Mouse (Mus musculus) heart, adult 9 months (tissue): ENCODE measurements around the gene Zcchc2.

ENCODE experiments used
- DNase-seq, 2 experiments: peaks; one replicate each; pipeline ENCODE4 v3.0.0; 2022; ENCODE audit warnings: low spot score in 2 of 2

Zcchc2 gene

DNA sequence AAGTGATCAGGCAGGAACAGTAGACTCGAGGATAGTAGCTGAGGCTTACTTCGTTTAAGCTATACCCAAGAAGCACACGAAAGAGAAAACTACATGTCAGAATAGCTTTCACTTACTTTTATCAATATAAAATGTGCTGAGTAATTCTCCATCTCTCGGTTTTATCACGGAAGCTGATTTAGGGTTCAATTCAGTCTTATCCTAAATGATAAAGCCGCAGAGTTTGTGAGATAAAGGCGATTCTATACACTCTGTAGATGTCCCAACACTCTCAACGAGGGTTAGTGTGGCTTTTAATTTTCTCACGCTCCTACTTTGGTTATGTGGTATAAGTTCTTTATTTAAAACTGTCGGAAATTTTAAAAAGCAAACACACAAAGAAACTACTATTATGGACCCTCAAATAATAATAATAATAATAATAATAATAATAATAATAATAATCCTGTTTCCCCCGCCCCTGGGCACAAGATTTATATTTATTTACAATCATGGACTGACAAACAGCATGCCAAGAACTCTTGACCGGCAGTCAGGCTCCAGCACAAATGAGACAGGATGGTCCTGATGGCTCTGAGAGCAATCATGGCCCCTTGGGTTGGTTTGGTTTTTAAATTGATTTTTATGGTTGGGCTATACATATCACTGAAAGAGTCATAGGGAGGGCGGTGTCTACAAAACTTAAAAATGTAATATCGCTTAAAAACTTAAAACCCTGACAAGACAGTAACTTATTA lies 1.1 kb upstream of the Zcchc2 start:
- DNase-seq, result no peak

DNA sequence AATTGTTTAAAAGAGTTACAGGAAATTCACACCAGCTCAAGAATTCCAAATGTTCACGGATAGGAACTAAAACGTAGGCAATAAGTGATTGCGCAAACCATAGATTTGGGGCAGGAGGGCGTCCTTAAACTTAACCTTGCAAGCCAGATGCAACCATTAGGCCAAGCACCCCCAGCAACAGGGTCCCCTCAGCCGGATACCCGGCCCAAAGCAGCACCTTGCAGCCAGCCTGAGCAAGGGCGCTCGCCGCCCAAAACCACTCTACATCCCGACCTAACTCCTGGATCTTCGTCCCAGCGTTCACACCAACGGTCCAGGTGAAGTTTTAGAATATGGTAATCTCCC lies 594 bp upstream of the Zcchc2 start:
- DNase-seq, result peak in 1 of 2 experiments; percentile 45

DNA sequence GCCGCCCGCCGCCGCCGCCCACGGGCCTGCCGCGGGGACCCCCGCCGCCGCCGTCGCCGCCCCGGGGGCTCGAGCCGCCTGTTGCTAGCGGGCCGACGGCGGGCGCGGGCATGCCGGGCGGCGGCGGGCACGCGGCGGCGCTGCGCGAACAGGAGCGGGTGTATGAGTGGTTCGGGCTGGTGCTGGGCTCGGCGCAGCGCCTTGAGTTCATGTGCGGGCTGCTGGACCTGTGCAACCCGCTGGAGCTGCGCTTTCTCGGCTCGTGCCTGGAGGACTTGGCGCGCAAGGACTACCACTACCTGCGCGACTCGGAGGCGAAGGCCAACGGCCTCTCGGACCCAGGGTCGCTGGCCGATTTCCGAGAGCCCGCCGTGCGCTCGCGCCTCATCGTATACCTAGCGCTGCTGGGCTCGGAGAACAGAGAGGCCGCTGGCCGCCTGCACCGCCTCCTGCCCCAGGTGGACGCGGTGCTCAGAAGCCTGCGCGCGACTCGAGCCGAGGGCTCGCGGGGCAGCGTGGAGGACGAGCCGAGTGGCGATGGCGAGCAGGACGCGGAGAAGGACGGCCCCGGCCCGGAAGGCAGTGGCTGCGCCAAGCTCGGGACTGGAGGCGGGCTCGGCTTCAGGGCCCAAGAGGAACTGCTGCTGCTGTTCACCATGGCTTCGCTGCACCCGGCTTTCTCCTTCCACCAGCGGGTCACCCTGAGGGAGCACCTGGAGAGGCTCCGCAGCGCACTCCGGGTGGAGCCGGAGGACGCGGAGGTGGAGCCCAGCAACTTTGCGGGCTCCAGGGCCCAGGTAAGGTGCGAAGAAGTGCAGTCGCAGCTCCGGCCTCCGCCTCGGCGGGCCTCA lies 930 bp downstream of the Zcchc2 start:
- DNase-seq, result peak; percentile 56 to 66

DNA sequence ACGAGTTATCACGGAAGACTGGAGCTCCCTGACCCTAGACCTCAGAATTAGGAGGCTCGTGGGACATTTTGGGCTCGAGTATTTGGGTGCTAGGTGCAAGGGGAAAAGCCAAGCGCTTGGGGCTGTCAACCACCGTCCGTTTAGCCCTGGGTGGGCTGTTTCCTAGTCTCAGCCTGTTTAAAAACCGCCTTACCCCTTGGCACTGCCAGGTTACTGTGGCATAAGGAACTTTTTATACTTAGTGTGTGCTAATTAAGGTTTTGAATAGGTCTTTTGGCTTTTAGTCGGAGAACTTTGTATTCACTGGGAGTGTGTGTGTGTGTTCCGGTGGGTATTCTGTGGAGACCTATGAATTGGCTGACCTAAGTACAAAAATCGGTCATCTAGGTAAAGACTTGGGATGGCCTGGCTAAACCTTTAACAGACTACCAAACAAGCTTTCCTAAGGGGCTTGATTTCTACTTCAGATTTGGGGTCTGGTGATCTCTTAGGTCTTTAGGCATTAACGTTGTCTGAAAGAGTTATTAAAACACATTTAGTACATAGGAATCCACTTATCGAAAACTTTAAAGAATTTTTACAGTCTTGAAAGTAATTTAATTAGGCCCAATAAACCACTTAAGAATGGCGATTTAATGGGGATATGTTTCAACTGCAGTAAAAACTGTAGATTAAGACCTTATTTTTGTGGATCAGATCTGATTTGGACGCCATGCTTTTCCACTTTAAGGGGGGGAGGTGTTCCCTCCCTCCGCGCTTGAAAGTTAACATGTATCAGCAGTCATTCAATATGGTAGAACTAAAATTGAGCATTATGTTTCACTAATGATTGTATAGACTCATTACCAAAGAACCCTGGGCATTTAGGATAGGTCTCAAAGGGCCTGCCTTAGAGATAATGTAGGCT lies 2.0 kb downstream of the Zcchc2 start:
- no peak for DNase-seq

DNA sequence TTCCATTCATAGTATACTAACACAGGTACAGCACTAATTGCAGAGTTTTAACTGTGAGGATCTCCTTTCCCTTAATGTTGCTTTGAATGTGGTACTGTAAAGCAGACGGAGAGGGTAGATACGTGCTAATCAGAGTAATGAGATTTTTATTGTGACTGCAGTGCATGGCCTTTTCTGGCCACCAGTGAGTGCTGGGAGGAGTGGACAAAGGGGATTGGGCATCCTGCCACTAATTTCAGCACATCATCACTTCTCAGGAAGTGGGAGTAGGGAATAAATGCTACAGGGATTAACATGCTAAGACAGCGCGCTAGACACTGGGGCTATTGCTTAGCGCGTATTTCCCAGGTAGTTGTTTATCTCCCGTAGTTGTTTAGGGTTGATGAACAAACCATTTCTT lies 3.0 kb downstream of the Zcchc2 start:
- peak; percentile 55 to 59 for DNase-seq

DNA sequence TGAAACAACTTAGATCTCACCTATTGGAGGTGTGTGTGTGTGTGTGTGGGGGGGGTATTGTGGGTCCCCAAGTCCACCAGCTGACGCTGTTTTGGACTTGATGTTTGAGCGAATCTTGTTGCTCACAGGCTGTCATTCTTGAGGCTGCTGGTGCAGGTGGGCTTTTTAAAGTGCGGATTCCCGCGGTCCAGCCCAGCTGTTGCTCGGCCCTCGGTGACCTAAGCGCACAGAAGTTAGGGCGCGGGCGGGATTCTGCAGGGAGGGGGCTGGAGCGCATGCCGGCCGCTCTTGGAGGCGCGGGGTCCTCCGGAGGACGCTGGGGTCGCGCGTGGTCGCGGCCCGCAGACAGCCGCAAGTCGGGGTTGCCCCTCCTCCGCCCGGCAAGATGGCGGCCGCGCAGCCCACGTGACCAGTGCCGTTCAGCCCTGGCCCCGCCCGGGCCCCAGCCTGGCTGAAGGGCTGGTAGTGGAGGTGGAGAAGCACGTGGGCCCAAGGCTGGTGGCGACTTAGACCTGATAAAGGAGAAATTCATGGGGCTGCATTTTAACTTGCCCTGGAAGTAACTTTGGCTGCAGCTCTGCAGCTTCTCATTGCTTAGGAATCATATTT lies 3.5 kb downstream of the Zcchc2 start:
- DNase-seq, result peak; percentile 87

DNA sequence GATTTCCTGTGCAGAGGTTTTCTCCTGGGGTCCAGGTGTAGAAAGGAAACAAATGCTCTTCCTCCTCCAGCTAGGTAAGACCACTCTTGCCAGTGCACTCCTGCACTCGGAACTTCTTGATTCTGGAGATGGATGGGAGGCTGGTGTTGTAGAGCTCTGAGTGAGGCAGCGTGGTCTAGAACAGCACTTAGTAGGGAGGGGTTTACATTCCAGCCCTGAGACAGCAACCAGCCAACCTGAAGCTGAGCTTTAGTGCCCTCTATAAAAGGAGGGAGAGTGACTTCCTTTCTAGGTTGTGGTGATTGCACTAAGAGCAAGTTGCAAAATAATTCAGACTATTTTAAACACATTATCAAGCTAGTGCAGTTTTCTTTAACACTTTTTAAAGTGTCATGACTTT lies 5.8 kb downstream of the Zcchc2 start:
- DNase-seq, result no peak

DNA sequence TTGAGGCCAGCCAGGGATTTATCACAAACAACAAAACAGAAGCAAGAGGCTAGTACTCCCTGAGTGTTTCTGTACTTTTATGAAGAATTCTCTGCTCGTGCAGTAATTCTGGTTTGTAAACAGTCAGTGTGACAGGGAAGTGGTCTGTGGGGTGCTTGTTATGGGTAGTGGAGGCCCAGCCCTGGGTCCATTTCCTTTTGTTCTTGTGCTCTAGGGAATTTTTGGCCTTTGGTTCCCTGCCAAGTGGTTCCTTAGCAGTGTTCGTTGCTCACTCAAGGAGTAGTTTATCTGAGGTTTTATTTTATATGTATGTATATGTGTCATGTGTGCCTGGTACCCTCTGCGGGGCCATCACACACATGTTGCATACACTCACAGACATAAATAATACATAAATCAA lies 7.1 kb downstream of the Zcchc2 start:
- DNase-seq, result peak in 1 of 2 experiments; percentile 42

DNA sequence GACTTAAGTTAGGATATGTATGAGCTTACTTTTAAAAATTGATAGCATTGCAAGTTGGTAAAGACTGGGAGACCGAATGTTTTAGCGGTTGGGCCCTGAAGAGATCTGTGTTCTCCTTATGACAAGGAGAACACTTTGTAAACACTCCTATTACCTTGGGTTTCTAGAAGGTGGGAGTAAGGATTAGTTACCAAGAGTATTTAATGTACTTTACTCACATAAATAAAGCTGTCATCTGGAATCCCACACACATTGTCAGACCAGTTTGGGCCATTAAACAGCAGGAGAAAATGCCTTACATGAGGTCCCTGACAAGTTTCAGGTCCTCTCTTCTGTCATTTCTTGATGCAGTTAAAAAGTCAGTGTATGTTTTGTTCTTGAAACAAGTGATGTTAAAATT lies 9.6 kb downstream of the Zcchc2 start:
- no peak for DNase-seq

DNA sequence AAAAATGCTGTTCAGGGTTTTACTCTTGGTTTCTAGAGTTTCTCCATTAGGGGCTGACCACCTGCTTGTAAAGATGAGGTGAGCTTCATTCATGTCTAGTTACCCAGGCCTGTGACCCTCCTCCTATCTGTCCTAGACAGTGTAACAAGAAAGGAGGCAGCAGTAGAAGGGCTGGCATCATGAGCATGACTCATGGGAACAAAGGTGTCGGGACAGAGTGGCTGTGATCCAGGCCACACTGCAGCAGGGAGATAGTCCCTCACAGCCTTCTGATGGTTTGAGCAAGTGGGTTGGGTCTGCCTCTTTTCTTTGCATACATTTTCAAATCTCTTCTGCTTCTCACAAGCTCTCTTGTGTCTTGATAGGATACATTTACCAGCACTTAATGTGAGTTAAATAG lies 17.4 kb downstream of the Zcchc2 start:
- DNase-seq, result no peak

DNA sequence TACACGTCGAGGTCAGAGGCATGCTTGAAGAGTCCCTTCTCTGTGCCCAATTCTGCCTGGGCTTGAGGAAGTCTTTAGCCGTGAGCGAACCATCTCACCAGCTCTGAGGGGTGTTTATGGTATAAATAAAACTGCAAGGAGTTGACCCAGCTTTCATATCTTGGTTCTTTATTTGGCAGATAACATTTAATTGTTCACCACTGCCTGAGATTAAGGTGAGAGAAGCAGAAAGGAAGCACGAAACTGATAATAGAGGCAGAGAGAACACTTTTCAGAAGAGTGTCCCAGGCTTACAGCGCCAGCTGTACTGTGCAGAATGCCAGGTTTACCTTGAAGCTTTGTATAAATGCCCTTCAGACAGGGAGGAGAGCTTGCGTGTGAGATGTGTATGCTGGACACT lies 20.9 kb downstream of the Zcchc2 start:
- no peak for DNase-seq

DNA sequence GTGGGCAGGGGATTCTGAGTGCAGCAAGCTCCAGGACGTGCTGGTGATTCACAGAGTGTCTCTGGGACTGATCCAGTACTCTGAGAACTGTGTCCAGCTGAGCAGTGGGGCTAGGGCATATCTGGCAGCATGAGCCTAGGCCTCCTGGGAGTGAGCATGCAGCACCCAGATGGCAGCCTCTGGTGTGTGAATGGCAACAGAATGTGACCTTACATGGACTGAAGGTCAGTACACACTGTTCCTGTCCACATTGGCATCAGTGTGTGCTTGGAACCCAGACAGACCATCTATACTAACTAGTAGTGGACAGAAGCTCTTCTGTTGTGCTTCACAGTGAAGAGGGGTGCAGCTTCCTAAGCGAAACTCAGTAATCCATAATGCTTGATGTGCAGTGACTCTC lies 23.6 kb downstream of the Zcchc2 start:
- DNase-seq, result no peak

DNA sequence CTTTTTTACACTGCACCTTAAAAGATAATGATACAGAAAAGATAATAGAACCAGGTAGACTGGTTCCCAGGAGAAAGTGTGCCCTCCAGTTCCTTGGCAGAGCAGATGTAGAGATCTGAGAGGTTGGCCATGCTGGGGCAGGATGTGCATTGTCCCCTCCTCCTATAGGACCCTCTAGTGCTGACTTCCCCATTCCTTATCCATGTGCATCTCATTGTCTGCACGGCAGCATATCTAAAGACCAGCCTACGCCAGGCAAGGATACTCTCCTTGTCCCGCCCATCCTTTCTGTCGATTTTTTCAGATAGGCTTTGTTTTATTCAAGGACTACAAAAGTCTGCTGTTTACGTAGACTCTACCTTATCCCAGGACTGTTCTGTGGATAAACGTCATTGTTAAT lies 26.1 kb downstream of the Zcchc2 start:
- DNase-seq, result no peak

DNA sequence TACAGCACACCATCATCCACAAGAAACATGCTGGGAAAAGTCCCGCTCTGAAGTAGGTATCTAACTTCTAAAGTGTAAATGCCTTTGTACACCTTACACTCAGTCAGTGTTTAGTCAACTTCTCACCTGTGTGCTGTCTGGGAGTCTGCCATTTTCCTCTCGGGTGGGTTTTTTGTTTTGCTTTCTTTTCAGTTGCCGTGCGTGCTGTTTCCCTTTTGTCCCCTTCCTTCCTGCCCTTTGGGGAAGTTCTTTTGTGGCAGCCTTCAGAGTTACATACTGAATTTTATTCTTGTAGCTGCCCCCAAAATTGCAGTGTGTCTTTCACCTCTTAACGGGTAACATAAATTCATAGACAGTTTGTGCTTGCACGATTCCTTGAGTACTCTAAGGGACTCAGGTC lies 29.6 kb downstream of the Zcchc2 start:
- DNase-seq, result no peak

DNA sequence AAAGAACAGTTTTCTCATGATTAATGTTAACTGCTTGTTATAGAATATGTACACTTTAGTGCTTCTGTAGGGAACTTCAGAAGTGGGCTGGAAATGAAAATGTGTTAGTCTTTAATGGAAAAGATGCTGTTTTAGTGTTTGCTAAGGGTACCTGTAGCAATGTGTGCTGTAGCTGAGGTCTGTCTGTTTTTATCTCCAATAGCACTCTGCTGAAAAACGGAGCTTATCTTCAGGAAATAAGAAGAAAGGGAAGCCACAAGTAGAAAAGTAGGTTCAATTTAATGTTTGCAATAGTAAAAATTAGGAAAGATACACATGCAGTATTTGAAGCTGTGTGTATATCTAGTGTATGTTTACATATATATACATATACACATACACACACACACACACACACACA lies 32.8 kb downstream of the Zcchc2 start:
- no peak for DNase-seq

DNA sequence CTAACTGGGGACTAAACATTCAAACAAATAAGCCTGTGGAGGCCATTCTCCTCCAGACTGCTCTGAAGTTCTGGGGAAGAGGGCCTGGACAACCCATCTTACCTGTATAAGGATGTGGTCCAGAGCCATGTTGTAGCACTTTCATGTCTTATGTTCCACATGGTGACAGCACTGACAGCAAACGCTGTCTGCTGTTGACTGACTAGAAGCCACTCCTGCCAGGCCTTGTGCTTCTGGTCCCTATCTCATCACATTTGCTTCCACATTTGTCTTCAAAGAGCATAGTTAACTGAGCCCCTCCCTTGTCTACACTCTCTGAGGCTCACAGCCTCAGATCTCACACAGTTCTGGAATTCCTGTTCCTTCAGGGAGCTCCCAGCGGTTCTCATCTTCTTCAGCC lies 34.0 kb downstream of the Zcchc2 start:
- no peak for DNase-seq

DNA sequence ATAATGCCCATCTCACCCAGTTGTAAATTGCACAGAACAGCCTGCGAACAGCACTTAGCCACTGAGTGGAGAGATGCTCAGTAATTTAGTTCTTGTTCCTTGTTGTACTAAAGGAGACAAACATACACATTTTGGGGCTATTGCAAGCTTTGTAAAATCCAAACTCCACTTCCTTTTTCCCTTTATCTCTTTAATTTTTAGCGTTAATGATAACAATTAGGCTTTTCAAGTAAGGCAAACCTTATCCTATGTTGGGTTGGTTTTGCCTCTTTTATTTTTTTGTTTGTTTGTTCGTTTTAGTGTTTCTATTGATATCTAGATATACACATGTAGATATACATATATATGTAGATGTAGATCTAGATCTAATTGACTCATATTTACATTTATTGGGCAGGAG lies 34.6 kb downstream of the Zcchc2 start:
- DNase-seq, result no peak

DNA sequence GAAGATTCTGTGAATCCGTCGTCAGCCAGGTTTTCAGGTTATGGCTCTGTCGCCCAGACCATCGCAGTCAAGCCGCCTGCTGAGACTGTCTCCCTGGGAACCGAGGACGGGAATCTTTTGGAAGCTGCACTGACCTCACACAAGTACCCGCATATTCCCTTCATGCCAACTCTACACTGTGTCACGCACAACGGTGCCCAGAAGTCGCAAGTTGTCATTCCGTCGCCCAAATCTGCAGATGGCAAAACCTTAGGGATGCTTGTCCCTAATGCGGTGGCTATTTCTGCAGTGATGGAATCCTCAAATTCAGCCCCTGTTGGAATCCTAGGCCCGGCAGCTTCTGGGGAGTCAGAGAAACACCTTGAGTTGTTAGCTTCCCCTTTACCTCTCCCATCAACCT lies 39.6 kb downstream of the Zcchc2 start:
- no peak for DNase-seq

DNA sequence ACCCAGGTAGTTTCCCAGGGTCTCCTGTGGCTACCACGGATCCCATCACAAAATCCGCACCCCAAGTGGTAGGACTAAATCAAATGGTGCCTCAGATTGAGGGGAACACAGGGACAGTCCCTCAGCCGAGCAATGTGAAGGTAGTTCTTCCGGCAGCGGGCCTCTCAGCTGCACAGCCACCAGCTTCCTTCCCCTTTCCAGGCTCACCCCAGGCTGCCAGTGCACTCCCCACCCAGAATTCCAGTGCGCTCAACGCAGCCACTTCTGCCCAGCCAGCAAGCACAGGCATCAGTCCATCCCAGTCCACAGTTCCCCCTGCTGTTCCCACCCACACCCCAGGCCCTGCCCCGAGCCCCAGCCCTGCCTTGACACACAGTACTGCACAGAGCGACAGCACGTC lies 40.1 kb downstream of the Zcchc2 start:
- peak in 1 of 2 experiments; percentile 27 for DNase-seq

DNA sequence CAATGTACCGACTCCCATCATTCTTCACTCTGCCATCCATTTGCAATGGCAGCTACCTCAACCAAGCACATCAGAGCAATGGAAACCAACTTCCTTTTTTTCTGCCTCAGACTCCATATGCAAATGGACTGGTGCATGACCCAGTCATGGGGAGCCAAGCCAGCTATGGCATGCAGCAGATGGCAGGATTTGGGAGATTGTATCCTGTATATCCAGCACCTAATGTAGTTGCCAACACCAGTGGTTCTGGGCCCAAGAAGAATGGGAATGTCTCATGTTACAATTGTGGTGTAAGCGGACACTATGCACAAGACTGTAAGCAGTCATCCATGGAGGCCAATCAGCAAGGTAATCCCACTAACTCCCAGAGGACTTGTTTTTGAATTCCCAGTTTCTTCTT lies 40.7 kb downstream of the Zcchc2 start:
- DNase-seq, result no peak

DNA sequence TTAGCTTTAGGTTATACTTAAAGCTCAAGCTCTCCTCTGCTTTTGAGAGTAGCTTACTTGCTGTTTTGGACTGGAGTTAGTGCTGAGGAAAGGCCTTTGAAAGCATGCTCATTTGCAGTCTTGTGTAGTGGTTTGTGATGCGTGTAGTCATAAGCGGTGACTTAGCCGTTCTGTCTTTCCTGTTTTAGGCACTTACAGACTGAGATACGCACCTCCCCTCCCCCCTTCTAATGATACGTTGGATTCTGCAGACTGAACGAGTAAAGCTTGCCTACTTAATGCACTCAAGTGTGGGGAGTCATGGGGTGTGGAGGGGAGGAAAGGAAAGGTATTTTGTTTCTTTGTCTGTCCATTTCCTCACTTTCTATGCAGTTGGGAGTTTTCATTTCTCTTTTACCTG lies 41.7 kb downstream of the Zcchc2 start:
- no peak for DNase-seq

DNA sequence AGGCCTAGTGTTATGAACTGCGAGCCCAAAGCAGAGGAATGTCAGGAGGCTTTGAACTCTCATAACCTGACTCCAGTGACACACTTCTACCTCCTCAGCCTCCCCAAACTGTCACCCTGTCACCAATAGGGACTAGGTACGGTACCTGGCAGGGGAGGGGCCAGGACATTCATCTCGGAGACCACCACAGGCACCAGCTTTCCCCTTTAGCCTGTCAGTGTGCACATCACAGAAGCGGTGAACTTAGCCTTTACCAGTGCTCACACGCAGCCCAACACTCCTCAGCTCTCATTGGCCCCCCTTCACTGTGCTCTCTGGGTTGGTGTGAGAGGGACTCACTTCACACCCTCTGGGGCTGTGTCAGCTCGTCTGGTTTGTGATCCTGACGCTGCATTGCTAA lies 44.6 kb downstream of the Zcchc2 start:
- no peak for DNase-seq
